Mouse (Mus musculus) forebrain, embryonic 13.5 days (tissue): Measurements from ENCODE around the gene Myh7b. TPM values are rescaled to one million over a fixed set of nuclear protein-coding genes. Genes with fewer than 3 reads are reported as not detected.

Experiments used
- ATAC-seq: fragments of 200-750 bp; cut with Nextera tagmentation; 2 replicates; pipeline ENCODE4 v1.8.0; 2017
- H3K27ac ChIP-seq: fragments of 300-500 bp; sonication (generic); 2 replicates; pipeline ENCODE4 v1.5.1; 2015; ENCODE audit warnings: inconsistent platforms, mild to moderate bottlenecking, moderate library complexity
- H3K27me3 ChIP-seq: fragments of 300-500 bp; sonication (generic); 2 replicates; pipeline ENCODE4 v1.6.1; 2015; ENCODE audit warnings: mild to moderate bottlenecking, inconsistent platforms
- H3K36me3 ChIP-seq: fragments of 300-500 bp; sonication (generic); 2 replicates; pipeline ENCODE4 v1.6.1; 2015; ENCODE audit warnings: mild to moderate bottlenecking, inconsistent platforms; ENCODE audit not compliant: poor library complexity, severe bottlenecking
- H3K4me1 ChIP-seq: fragments of 300-500 bp; sonication (generic); 2 replicates; pipeline ENCODE4 v1.6.1; 2015; ENCODE audit warnings: inconsistent platforms
- H3K4me2 ChIP-seq: fragments of 300-500 bp; sonication (generic); 2 replicates; pipeline ENCODE4 v1.6.1; 2015; ENCODE audit warnings: inconsistent platforms, mild to moderate bottlenecking, moderate library complexity
- H3K4me3 ChIP-seq: fragments of 300-500 bp; sonication (generic); 2 replicates; pipeline ENCODE4 v1.5.1; 2015; ENCODE audit warnings: mild to moderate bottlenecking, inconsistent platforms
- H3K9ac ChIP-seq: fragments of 300-500 bp; sonication (generic); 2 replicates; pipeline ENCODE4 v1.6.1; 2015; ENCODE audit warnings: mild to moderate bottlenecking, inconsistent platforms
- H3K9me3 ChIP-seq: fragments of 300-500 bp; sonication (generic); replicated peaks from 2 replicates; pipeline ENCODE4 v1.6.1; 2016; ENCODE audit warnings: inconsistent platforms
- WGBS: fragments of 180-500 bp; shearing (Covaris S2); methylation state at CpG from one replicate; pipeline ENCODE4 v1.1.7; 2015; 5-methylcytosine and 5-hydroxymethylcytosine counted together
- polyA plus RNA-seq: library from polyadenylated mRNA; unstranded; fragments of >200 nt; fragmentation: Nextera tagmentation; extraction: Ambion mirVana; gene quantifications from 2 replicates; pipeline ENCODE4 v1.2.1, GENCODE M21; 2015

Gene Myh7b
- polyA plus RNA-seq, 1 experiment from 2014 or later = 0.61 TPM

GRCm38 (mm10) chr2:155583927-155584530 is 27.0 kb upstream of the Myh7b start:
- WGBS = 41% methylated on average over 5 of the region's 5 CpGs
- Histone ChIP-seq H3K36me3 (no peaks in the 10 kb centered on the region), H3K9me3 (no peaks in the 10 kb centered on the region), H3K27me3 (no peaks in the 10 kb centered on the region), H3K4me3 (no peak overlapping the region), H3K9ac (no peak overlapping the region), H3K4me2 (no peak overlapping the region), H3K4me1 (peaks cover 3% of the 10 kb centered on the region; the same call in 1 of the 2 replicates), H3K27ac (no peak overlapping the region)
- 0 out of 2 replicates have a peak, but pooled peaks have one; percentile 43 for ATAC-seq

GRCm38 (mm10) chr2:155585082-155585481 is 25.9 kb upstream of the Myh7b start:
- Histone ChIP-seq H3K4me3 (no peak overlapping the region), H3K9ac (no peak overlapping the region), H3K27ac (no peak overlapping the region), H3K4me1 (peaks cover 3% of the 10 kb centered on the region; the same call in 1 of the 2 replicates), H3K36me3 (no peaks in the 10 kb centered on the region), H3K4me2 (no peak overlapping the region), H3K27me3 (no peaks in the 10 kb centered on the region), H3K9me3 (no peaks in the 10 kb centered on the region)
- WGBS = 61% methylated on average over 9 of the region's 9 CpGs
- ATAC-seq = no peak

GRCm38 (mm10) chr2:155585486-155585885 is 25.5 kb upstream of the Myh7b start:
- H3K27ac ChIP-seq = no peak overlapping the region
- no peak for ATAC-seq
- peaks cover 3% of the 10 kb centered on the region; the same call in 1 of the 2 replicates for H3K4me1 ChIP-seq
- H3K4me2 ChIP-seq = no peak overlapping the region
- H3K9me3 ChIP-seq = no peaks in the 10 kb centered on the region
- no peaks in the 10 kb centered on the region for H3K36me3 ChIP-seq
- WGBS = 27% methylated on average over 10 of the region's 10 CpGs
- no peak overlapping the region for H3K4me3 ChIP-seq
- no peak overlapping the region for H3K9ac ChIP-seq
- H3K27me3 ChIP-seq = no peaks in the 10 kb centered on the region

- no peak overlapping the region for H3K27ac ChIP-seq
- H3K36me3 ChIP-seq = no peaks in the 10 kb centered on the region
- no peak overlapping the region for H3K4me3 ChIP-seq
- no peak overlapping the region for H3K9ac ChIP-seq
- H3K4me1 ChIP-seq = peaks cover 19% of the 10 kb centered on the region
- 76% methylated on average over 3 of the region's 3 CpGs for WGBS
- no peak for ATAC-seq
- H3K9me3 ChIP-seq = no peaks in the 10 kb centered on the region
- no peak overlapping the region for H3K4me2 ChIP-seq
- no peaks in the 10 kb centered on the region for H3K27me3 ChIP-seq
Observed at GRCm38 (mm10) chr2:155588136-155588535, 22.9 kb upstream of the Myh7b start.

DNA sequence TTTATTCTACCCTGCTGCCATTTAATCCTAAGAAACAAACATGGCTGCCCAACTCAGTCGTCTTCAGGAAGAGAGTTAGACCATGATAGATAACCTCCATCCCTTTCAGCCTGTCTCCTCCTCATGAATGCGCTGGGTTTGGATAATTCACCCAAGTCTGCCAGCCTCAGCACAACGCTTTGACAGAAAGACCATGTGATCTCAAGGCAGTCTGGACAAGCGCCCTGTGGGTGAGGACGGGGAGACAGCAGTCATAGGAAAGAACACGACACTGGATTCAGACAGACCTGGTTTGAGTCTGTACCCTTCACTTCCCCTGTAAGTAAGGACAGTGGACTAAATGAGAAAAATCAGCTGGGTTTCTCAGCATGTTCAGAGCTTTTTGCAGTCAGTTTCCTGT is 21.5 kb upstream of the Myh7b start:
- no peak overlapping the region for H3K9ac ChIP-seq
- H3K4me1 ChIP-seq = peaks cover 20% of the 10 kb centered on the region
- H3K4me3 ChIP-seq = no peak overlapping the region
- no peak for ATAC-seq
- H3K36me3 ChIP-seq = no peaks in the 10 kb centered on the region
- H3K4me2 ChIP-seq = no peak overlapping the region
- WGBS = 83% methylated on average over 6 of the region's 6 CpGs
- no peaks in the 10 kb centered on the region for H3K27me3 ChIP-seq
- H3K27ac ChIP-seq = no peak overlapping the region
- no peaks in the 10 kb centered on the region for H3K9me3 ChIP-seq

DNA sequence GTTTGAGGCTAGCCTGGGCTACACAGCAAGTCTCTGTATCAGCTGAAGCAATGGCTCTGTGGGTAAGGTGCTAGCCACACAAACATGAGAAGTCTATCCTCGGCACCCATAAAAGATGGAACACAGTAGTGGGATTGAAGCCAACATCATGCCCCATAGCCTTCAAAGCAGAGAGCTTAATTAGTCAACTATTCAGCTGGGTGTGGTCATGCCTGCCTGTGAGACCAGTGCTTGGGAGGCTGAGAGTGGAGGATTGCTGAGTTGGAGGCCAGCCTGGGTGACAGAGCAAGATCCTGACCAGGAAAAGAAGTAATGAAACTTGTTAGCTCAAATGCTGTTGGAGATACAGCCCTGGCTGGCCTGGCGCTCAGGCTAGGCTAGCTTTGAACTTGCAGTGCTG is 20.1 kb upstream of the Myh7b start:
- H3K4me3 ChIP-seq = no peak overlapping the region

GRCm38 (mm10) chr2:155591676-155592075 is 19.3 kb upstream of the Myh7b start:
- H3K27me3 ChIP-seq = peaks cover 2% of the 10 kb centered on the region; the same call in 1 of the 2 replicates
- no peak for ATAC-seq
- H3K9ac ChIP-seq = peak overlapping the region; percentile 68
- no peak overlapping the region; the same call in 1 of the 2 replicates for H3K27ac ChIP-seq
- H3K4me3 ChIP-seq = peak overlapping the region; percentile 50
- H3K36me3 ChIP-seq = no peaks in the 10 kb centered on the region
- H3K4me2 ChIP-seq = peak overlapping the region; percentile 78
- H3K9me3 ChIP-seq = no peaks in the 10 kb centered on the region
- H3K4me1 ChIP-seq = peaks cover 17% of the 10 kb centered on the region
- 4% methylated on average over 6 of the region's 6 CpGs for WGBS

More for the DNA sequence above, 20.1 kb upstream of the Myh7b start:
- WGBS = 85% methylated on average over 2 of the region's 2 CpGs
- no peak for ATAC-seq
- H3K9ac ChIP-seq = no peak overlapping the region
- no peaks in the 10 kb centered on the region for H3K9me3 ChIP-seq
- H3K36me3 ChIP-seq = no peaks in the 10 kb centered on the region
- no peak overlapping the region for H3K4me2 ChIP-seq
- peaks cover 2% of the 10 kb centered on the region; the same call in 1 of the 2 replicates for H3K27me3 ChIP-seq
- H3K4me1 ChIP-seq = peaks cover 17% of the 10 kb centered on the region
- H3K27ac ChIP-seq = no peak overlapping the region

DNA sequence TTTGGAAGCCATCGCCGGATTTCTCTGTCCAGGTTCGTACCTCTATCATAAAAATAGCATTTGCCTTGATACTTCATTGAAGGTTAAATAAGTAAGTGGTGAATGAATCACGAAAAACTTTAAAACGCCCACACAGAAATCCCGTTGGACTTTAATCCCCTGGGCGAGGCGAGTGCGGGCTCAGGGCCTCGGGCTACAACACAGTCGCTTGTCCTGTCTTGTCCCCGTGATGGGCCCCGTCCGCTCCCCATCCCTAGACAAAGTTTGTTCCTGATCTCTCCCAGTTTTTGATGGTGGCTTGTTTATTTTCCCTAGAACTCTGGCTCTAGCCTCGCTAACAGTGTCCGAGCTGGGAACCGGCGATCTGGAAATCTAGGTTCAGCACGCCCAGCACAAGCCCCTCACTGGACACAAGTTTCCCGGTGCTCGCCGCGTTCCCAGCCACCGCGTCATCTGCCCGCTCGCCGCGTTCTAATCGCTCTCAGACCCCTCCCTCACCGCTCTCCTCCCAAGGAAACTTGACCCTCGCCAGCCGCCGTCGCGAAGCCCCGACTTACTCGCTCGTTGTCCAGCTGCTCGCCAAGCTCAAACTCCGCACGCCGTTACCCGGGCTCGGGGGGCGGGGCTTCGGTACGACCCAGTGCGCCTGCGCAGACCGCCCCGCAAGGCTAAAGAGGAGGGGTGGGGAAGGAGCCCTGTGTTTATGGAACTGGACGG is 18.7 kb upstream of the Myh7b start, which contains the start of gene Gss:
Gene Gss, minus strand, starts transcription at position 674 of the 717 bp plus-strand sequence.
- peak within 1 kb of the TSS; percentile 68 for H3K9ac ChIP-seq
- H3K9me3 ChIP-seq = no peaks in the 10 kb centered on the region
- H3K4me2 ChIP-seq = peak within 1 kb of the TSS; percentile 78
- peaks cover 17% of the 10 kb centered on the region for H3K4me1 ChIP-seq
- peaks cover 2% of the 10 kb centered on the region; the same call in 1 of the 2 replicates for H3K27me3 ChIP-seq
- under 1% methylated on average over 53 of the region's 53 CpGs for WGBS
- H3K36me3 ChIP-seq = no peaks in the 10 kb centered on the region
- peak within 1 kb of the TSS; percentile 4 for H3K27ac ChIP-seq
- ATAC-seq = peak; percentile 94
- H3K4me3 ChIP-seq = peak within 1 kb of the TSS; percentile 50

- H3K9ac ChIP-seq = peak overlapping the region; percentile 68
- peaks cover 17% of the 10 kb centered on the region for H3K4me1 ChIP-seq
- no peaks in the 10 kb centered on the region for H3K9me3 ChIP-seq
- 0% methylated on average over 9 of the region's 9 CpGs for WGBS
- H3K4me2 ChIP-seq = peak overlapping the region; percentile 78
- ATAC-seq = no peak
- peaks cover 2% of the 10 kb centered on the region; the same call in 1 of the 2 replicates for H3K27me3 ChIP-seq
- peak overlapping the region; percentile 50 for H3K4me3 ChIP-seq
- H3K27ac ChIP-seq = no peak overlapping the region
- no peaks in the 10 kb centered on the region for H3K36me3 ChIP-seq
Observed at GRCm38 (mm10) chr2:155592854-155593283, 18.1 kb upstream of the Myh7b start.

DNA sequence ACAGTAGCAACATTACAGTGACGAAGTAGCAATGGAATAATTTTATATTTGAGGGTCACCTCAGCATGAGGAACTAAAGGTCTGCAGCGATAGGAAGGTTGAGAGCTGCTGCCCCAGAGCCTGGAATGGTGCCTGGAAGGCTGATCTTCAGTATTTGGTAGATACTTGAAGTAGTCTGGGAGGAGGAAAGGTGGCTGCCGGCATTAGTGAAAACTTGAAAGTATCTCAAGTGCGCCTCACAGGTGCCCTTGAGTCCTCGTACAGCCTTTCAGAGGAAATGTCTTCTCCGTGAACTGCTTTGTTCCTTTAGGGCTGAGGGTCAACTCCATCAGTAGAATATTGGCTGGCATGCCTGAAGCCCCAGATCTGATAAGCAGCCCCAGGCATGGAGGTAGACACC is 15.5 kb upstream of the Myh7b start:
- 81% methylated on average over 6 of the region's 6 CpGs for WGBS
- Histone ChIP-seq H3K27ac (no peak overlapping the region), H3K9me3 (no peaks in the 10 kb centered on the region), H3K9ac (no peak overlapping the region), H3K4me2 (no peak overlapping the region), H3K36me3 (no peaks in the 10 kb centered on the region), H3K4me3 (no peak overlapping the region), H3K4me1 (peaks cover 17% of the 10 kb centered on the region), H3K27me3 (peaks cover 2% of the 10 kb centered on the region; the same call in 1 of the 2 replicates)
- ATAC-seq = no peak

DNA sequence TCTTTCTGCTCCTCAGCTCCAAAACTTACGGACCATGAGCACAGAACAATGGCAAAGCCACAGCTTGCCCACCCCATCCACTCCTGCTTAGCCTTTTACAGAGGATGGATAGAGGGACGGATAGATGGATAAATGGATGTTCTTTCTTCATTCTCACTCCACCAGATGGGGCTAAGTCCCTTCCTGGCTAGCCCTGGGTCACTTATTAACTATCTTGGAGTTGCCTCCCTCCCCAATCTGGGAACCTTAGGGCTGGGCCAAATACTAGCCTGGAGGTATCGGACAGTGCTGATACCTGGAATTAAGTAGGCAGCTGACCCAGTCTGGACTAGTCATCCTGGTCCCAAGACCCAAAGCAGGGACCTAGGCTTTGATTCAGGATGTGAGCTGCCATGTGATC is 7.3 kb upstream of the Myh7b start:
- Histone ChIP-seq H3K9ac (no peak overlapping the region), H3K4me2 (no peak overlapping the region), H3K9me3 (no peaks in the 10 kb centered on the region), H3K27me3 (no peaks in the 10 kb centered on the region), H3K36me3 (no peaks in the 10 kb centered on the region), H3K27ac (no peak overlapping the region), H3K4me3 (no peak overlapping the region), H3K4me1 (no peaks in the 10 kb centered on the region)
- no peak for ATAC-seq
- 65% methylated on average over 3 of the region's 3 CpGs for WGBS

DNA sequence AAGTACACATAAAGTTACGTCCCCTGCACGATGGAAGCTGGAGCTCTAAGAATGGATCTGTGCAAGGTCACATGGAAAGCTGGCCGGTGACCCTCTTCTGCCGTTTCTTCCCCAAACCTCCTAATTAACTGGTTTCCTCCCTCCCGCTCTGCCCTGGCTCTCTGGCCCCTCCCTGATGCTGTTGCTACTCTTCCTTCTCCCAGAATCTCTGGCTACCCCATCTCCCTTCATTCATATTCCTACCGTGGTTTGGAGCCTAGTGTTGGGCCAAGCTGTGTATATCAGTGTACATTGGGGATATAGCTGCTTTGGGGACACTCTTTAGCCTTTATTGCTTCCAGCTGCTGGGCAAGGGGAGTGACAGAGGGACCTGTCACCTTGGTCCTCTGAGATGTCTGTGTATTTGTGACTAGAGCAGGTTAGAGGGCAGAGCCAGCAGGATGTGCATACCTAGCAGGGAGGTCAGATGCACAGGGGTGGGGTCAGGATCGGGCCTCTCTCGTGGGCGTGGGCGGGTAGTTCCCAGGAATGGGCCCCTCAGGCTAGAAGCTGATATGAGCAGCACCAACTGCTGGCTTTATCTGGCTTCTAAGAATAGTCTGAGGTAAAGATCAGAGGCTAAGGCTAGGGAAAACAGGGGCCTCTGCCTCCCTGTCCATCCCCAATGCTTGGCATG is 6.3 kb upstream of the Myh7b start:
- Histone ChIP-seq H3K4me2 (no peak overlapping the region), H3K4me3 (no peak overlapping the region), H3K27ac (no peak overlapping the region), H3K36me3 (no peaks in the 10 kb centered on the region), H3K27me3 (no peaks in the 10 kb centered on the region), H3K9me3 (no peaks in the 10 kb centered on the region), H3K9ac (no peak overlapping the region), H3K4me1 (no peaks in the 10 kb centered on the region)
- 52% methylated on average over 10 of the region's 10 CpGs for WGBS
- ATAC-seq = no peak
